Mouse (Mus musculus) heart, embryonic 15.5 days (tissue): Measurements from ENCODE around the gene Tmem94. TPM values are rescaled to one million over a fixed set of nuclear protein-coding genes. Genes with fewer than 3 reads are reported as not detected.

Experiments
- ATAC-seq: fragments of 200-750 bp; cut with Nextera tagmentation; replicated peaks from 2 replicates; pipeline ENCODE4 v1.8.0; 2017; ENCODE audit warnings: low read depth, moderate TSS enrichment; ENCODE audit not compliant: insufficient number of reproducible peaks, insufficient read depth, low FRiP score
- H3K27ac ChIP-seq: fragments of 300-500 bp; sonication (generic); 2 replicates; pipeline ENCODE4 v1.5.1; 2015; ENCODE audit warnings: mild to moderate bottlenecking, inconsistent platforms
- H3K27me3 ChIP-seq: fragments of 300-500 bp; sonication (generic); 2 replicates; pipeline ENCODE4 v1.6.1; 2015; ENCODE audit warnings: inconsistent platforms
- H3K36me3 ChIP-seq: fragments of 300-500 bp; sonication (generic); 2 replicates; pipeline ENCODE4 v1.6.1; 2015; ENCODE audit warnings: mild to moderate bottlenecking, inconsistent platforms
- H3K4me1 ChIP-seq: fragments of 300-500 bp; sonication (generic); replicated peaks from 2 replicates; pipeline ENCODE4 v1.6.1; 2015; ENCODE audit warnings: inconsistent platforms
- H3K4me2 ChIP-seq: fragments of 300-500 bp; sonication (generic); 2 replicates; pipeline ENCODE4 v1.6.1; 2015; ENCODE audit warnings: inconsistent platforms, mild to moderate bottlenecking, moderate library complexity
- H3K4me3 ChIP-seq: fragments of 300-500 bp; sonication (generic); 2 replicates; pipeline ENCODE4 v1.5.1; 2015; ENCODE audit warnings: mild to moderate bottlenecking, inconsistent platforms
- H3K9ac ChIP-seq: fragments of 300-500 bp; sonication (generic); 2 replicates; pipeline ENCODE4 v1.6.1; 2015; ENCODE audit warnings: mild to moderate bottlenecking, inconsistent platforms
- H3K9me3 ChIP-seq: fragments of 300-500 bp; sonication (generic); replicated peaks from 2 replicates; pipeline ENCODE4 v1.6.1; 2016; ENCODE audit warnings: inconsistent platforms
- WGBS: fragments of 180-500 bp; shearing (Covaris S2); methylation state at CpG from one replicate; pipeline ENCODE4 v1.1.7; 2015; ENCODE audit warnings: mixed read lengths; 5-methylcytosine and 5-hydroxymethylcytosine counted together
- polyA plus RNA-seq: library from polyadenylated mRNA; unstranded; fragments of >200 nt; fragmentation: Nextera tagmentation; extraction: Ambion mirVana; gene quantifications from 2 replicates; pipeline ENCODE4 v1.2.1, GENCODE M21; 2015

Tmem94 gene
- polyA plus RNA-seq, 1 experiment from 2014 or later = 36.7 TPM

DNA sequence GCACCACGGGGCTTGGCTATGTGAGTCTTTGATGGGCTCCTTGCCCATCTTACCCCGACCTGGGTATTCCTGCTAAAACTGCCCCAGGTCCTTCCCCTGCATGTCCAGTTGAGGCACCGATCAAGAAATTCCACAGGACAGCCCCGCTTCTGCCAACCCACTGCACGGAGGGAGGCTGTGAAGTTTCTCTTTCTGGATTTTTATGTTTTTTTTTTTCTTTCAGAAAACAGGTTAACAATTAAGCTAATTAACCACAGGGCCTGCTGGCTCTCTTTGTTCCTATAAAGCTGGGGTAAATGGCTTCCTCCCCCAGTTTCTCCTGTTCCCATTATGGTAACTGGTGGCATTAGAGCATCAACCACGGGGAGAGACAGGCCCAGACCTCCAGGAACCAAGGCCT, 68.8 kb downstream of the Tmem94 start:
- H3K27me3 ChIP-seq = no peaks in the 10 kb centered on the region
- no peak for ATAC-seq
- no peak overlapping the region for H3K4me3 ChIP-seq
- H3K4me2 ChIP-seq = no peak overlapping the region
- peaks cover 78% of the 10 kb centered on the region for H3K4me1 ChIP-seq
- H3K9ac ChIP-seq = no peak overlapping the region; the same call in 1 of the 2 replicates
- no peaks in the 10 kb centered on the region for H3K9me3 ChIP-seq
- H3K27ac ChIP-seq = peak overlapping the region; percentile 73
- 82% methylated on average over 6 of the region's 6 CpGs for WGBS
- H3K36me3 ChIP-seq = no peaks in the 10 kb centered on the region

GRCm38 (mm10) chr11:115836656-115837395, 71.6 kb downstream of the Tmem94 start:
- no peak overlapping the region for H3K4me3 ChIP-seq
- no peak overlapping the region for H3K4me2 ChIP-seq
- no peaks in the 10 kb centered on the region for H3K36me3 ChIP-seq
- 37% methylated on average over 11 of the region's 11 CpGs for WGBS
- H3K27me3 ChIP-seq = no peaks in the 10 kb centered on the region
- H3K9me3 ChIP-seq = no peaks in the 10 kb centered on the region
- peak overlapping the region; percentile 59 for H3K27ac ChIP-seq
- no peak overlapping the region for H3K9ac ChIP-seq
- H3K4me1 ChIP-seq = peaks cover 73% of the 10 kb centered on the region
- ATAC-seq = no peak

- Histone ChIP-seq H3K27me3 (no peaks in the 10 kb centered on the region), H3K4me3 (no peak overlapping the region), H3K36me3 (no peaks in the 10 kb centered on the region), H3K9me3 (no peaks in the 10 kb centered on the region), H3K4me2 (no peak overlapping the region), H3K27ac (peak overlapping the region; percentile 59; the same call in 1 of the 2 replicates), H3K4me1 (peaks cover 73% of the 10 kb centered on the region), H3K9ac (no peak overlapping the region)
- 87% methylated on average over 22 of the region's 22 CpGs for WGBS
- ATAC-seq = no peak
Observed at GRCm38 (mm10) chr11:115837606-115838345, 72.5 kb downstream of the Tmem94 start.

DNA sequence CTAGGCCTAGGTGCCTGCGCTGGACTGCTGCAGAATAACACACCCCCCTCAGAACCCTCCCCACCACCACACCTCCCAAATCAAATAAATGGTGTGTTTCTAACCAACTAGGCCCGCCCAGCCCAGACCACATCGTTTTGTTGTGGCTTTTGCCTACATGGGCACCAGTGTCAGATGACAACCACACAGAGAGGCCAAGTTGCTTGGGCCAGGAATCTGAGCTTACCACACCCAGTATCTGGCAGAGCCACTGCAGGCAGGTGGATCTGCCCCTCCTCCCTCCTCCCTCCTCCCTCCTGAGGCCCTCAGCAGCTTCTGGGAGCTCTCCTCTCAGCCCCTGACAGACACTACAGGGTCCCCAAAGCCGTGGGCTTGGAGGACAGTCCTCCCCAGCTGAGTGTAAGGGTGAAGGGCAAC, 73.7 kb downstream of the Tmem94 start:
- 42% methylated on average over 4 of the region's 4 CpGs for WGBS
- H3K27me3 ChIP-seq = no peaks in the 10 kb centered on the region
- ATAC-seq = no peak
- H3K27ac ChIP-seq = peak overlapping the region; percentile 50
- no peaks in the 10 kb centered on the region for H3K36me3 ChIP-seq
- no peaks in the 10 kb centered on the region for H3K9me3 ChIP-seq
- H3K4me3 ChIP-seq = no peak overlapping the region
- H3K9ac ChIP-seq = no peak overlapping the region
- no peak overlapping the region for H3K4me2 ChIP-seq
- H3K4me1 ChIP-seq = peaks cover 72% of the 10 kb centered on the region

- no peak for ATAC-seq
- 67% methylated on average over 3 of the region's 3 CpGs for WGBS
- Histone ChIP-seq H3K4me3 (no peak overlapping the region), H3K9ac (no peak overlapping the region), H3K9me3 (no peaks in the 10 kb centered on the region), H3K4me1 (peaks cover 73% of the 10 kb centered on the region), H3K36me3 (peaks cover under 1% of the 10 kb centered on the region; the same call in 1 of the 2 replicates), H3K4me2 (no peak overlapping the region), H3K27me3 (no peaks in the 10 kb centered on the region), H3K27ac (peak overlapping the region; percentile 50)
Observed at GRCm38 (mm10) chr11:115839732-115840131, 74.5 kb downstream of the Tmem94 start.

GRCm38 (mm10) chr11:115841044-115841443, 75.8 kb downstream of the Tmem94 start:
- peak overlapping the region; percentile 95 for H3K27ac ChIP-seq

GRCm38 (mm10) chr11:115841961-115842550, 76.8 kb downstream of the Tmem94 start:
- Histone ChIP-seq H3K4me1 (peaks cover 68% of the 10 kb centered on the region), H3K9ac (peak overlapping the region; percentile 40), H3K9me3 (no peaks in the 10 kb centered on the region), H3K4me2 (peak overlapping the region; percentile 36), H3K36me3 (peaks cover 22% of the 10 kb centered on the region), H3K27me3 (no peaks in the 10 kb centered on the region), H3K27ac (peak overlapping the region; percentile 95), H3K4me3 (no peak overlapping the region; the same call in 1 of the 2 replicates)
- peak; percentile 87 for ATAC-seq
- 10% methylated on average over 6 of the region's 6 CpGs for WGBS

More at GRCm38 (mm10) chr11:115841044-115841443, 75.8 kb downstream of the Tmem94 start:
- H3K36me3 ChIP-seq = peaks cover 13% of the 10 kb centered on the region
- ATAC-seq = no peak
- peaks cover 73% of the 10 kb centered on the region for H3K4me1 ChIP-seq
- H3K27me3 ChIP-seq = no peaks in the 10 kb centered on the region
- 88% methylated on average over 6 of the region's 6 CpGs for WGBS
- H3K4me2 ChIP-seq = no peak overlapping the region
- no peak overlapping the region for H3K4me3 ChIP-seq
- H3K9me3 ChIP-seq = no peaks in the 10 kb centered on the region
- no peak overlapping the region for H3K9ac ChIP-seq

GRCm38 (mm10) chr11:115843141-115843890, 78.1 kb downstream of the Tmem94 start:
- peak overlapping the region; percentile 95 for H3K27ac ChIP-seq
- no peak overlapping the region for H3K4me3 ChIP-seq
- no peak for ATAC-seq
- no peaks in the 10 kb centered on the region for H3K9me3 ChIP-seq
- H3K36me3 ChIP-seq = peaks cover 30% of the 10 kb centered on the region
- no peaks in the 10 kb centered on the region for H3K27me3 ChIP-seq
- 84% methylated on average over 11 of the region's 14 CpGs for WGBS
- H3K4me2 ChIP-seq = no peak overlapping the region
- H3K4me1 ChIP-seq = peaks cover 56% of the 10 kb centered on the region
- no peak overlapping the region for H3K9ac ChIP-seq

- Histone ChIP-seq H3K4me1 (peaks cover 50% of the 10 kb centered on the region), H3K9ac (no peak overlapping the region), H3K27ac (0 out of 2 replicates have a peak overlapping the region, but pooled peaks have one; percentile 50)
Observed at GRCm38 (mm10) chr11:115843891-115844239, 78.6 kb downstream of the Tmem94 start.

GRCm38 (mm10) chr11:115844240-115844639, 79.0 kb downstream of the Tmem94 start:
- Histone ChIP-seq H3K9ac (no peak overlapping the region), H3K9me3 (no peaks in the 10 kb centered on the region), H3K27ac (no peak overlapping the region), H3K27me3 (no peaks in the 10 kb centered on the region), H3K4me2 (no peak overlapping the region), H3K4me3 (no peak overlapping the region), H3K36me3 (peaks cover 31% of the 10 kb centered on the region), H3K4me1 (peaks cover 46% of the 10 kb centered on the region)
- no peak for ATAC-seq
- 75% methylated on average over 8 of the region's 8 CpGs for WGBS

More at GRCm38 (mm10) chr11:115843891-115844239, 78.6 kb downstream of the Tmem94 start:
- WGBS = 89% methylated on average over 5 of the region's 5 CpGs
- ATAC-seq = no peak
- H3K27me3 ChIP-seq = no peaks in the 10 kb centered on the region
- no peak overlapping the region for H3K4me2 ChIP-seq
- H3K36me3 ChIP-seq = peaks cover 30% of the 10 kb centered on the region
- H3K4me3 ChIP-seq = no peak overlapping the region
- no peaks in the 10 kb centered on the region for H3K9me3 ChIP-seq

DNA sequence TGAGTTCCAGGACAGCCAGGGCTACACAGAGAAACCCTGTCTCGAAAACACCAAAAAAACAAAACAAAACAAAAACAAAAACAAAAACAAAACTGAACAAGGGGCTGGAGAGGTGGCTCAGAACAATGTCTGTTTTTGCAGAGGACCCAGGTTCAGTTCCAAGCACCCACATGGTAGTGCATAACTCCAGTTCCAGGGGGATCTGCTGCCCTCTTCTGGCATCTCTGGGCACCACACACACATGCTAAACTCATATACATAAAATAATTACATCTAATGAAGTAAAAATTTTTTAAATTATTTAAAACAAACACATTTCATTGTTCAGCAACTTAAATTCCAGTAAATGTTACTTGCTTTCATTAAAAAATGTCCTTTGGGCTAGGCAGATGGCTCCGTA, 80.6 kb downstream of the Tmem94 start:
- ATAC-seq = no peak
- H3K9ac ChIP-seq = no peak overlapping the region
- peaks cover 34% of the 10 kb centered on the region for H3K4me1 ChIP-seq
- H3K4me3 ChIP-seq = no peak overlapping the region
- H3K27ac ChIP-seq = no peak overlapping the region
- H3K9me3 ChIP-seq = no peaks in the 10 kb centered on the region
- 98% methylated on average over 2 of the region's 2 CpGs for WGBS
- no peak overlapping the region for H3K4me2 ChIP-seq
- H3K36me3 ChIP-seq = peaks cover 43% of the 10 kb centered on the region
- no peaks in the 10 kb centered on the region for H3K27me3 ChIP-seq
